Mouse (Mus musculus) heart, embryonic 12.5 days (tissue): Measurements from ENCODE around the gene Exosc5. TPM values are rescaled to one million over a fixed set of nuclear protein-coding genes. Genes with fewer than 3 reads are reported as not detected.
A peak's percentile ranks its signal among the peaks of the same experiment; 100 is the strongest.

Experiments
- ATAC-seq: fragments of 200-750 bp; cut with Nextera tagmentation; 2 replicates; pipeline ENCODE4 v1.8.0; 2017; ENCODE audit warnings: moderate TSS enrichment, moderate library complexity; ENCODE audit not compliant: insufficient number of reproducible peaks, low FRiP score
- H3K27ac ChIP-seq: fragments of 300-500 bp; sonication (generic); 2 replicates; pipeline ENCODE4 v1.5.1; 2016; ENCODE audit warnings: mild to moderate bottlenecking, moderate library complexity; ENCODE audit not compliant: poor library complexity, severe bottlenecking
- H3K27me3 ChIP-seq: fragments of 300-500 bp; sonication (generic); replicated peaks from 2 replicates; pipeline ENCODE4 v1.6.1; 2016; ENCODE audit warnings: mild to moderate bottlenecking, moderate library complexity
- H3K36me3 ChIP-seq: fragments of 300-500 bp; sonication (generic); 2 replicates; pipeline ENCODE4 v1.6.1; 2016; ENCODE audit warnings: mild to moderate bottlenecking, moderate library complexity
- H3K4me1 ChIP-seq: fragments of 300-500 bp; sonication (generic); replicated peaks from 2 replicates; pipeline ENCODE4 v1.6.1; 2016; ENCODE audit warnings: mild to moderate bottlenecking
- H3K4me2 ChIP-seq: fragments of 300-500 bp; sonication (generic); 2 replicates; pipeline ENCODE4 v1.6.1; 2016; ENCODE audit warnings: mild to moderate bottlenecking, moderate library complexity
- H3K4me3 ChIP-seq: fragments of 300-500 bp; sonication (generic); 2 replicates; pipeline ENCODE4 v1.5.1; 2016; ENCODE audit warnings: mild to moderate bottlenecking
- H3K9ac ChIP-seq: fragments of 300-500 bp; sonication (generic); 2 replicates; pipeline ENCODE4 v1.6.1; 2016; ENCODE audit warnings: mild to moderate bottlenecking, moderate library complexity
- H3K9me3 ChIP-seq: fragments of 300-500 bp; sonication (generic); replicated peaks from 2 replicates; pipeline ENCODE4 v1.6.1; 2016; ENCODE audit warnings: mild to moderate bottlenecking, moderate library complexity
- WGBS: fragments of 180-500 bp; shearing (Covaris S2); methylation state at CpG from one replicate; pipeline ENCODE4 v1.1.7; 2016; 5-methylcytosine and 5-hydroxymethylcytosine counted together
- polyA plus RNA-seq: library from polyadenylated mRNA; unstranded; fragments of >200 nt; fragmentation: Nextera tagmentation; extraction: Ambion mirVana; gene quantifications from 2 replicates; pipeline ENCODE4 v1.2.1, GENCODE M21; 2016

Exosc5 gene
- polyA plus RNA-seq, 1 experiment from 2014 or later, result 37.2 TPM

- H3K36me3 ChIP-seq, result peaks cover 61% of the 10 kb centered on the region
- no peak overlapping the region for H3K4me3 ChIP-seq
- no peak overlapping the region for H3K4me2 ChIP-seq
- H3K27ac ChIP-seq, result no peak overlapping the region
- no peaks in the 10 kb centered on the region for H3K9me3 ChIP-seq
- ATAC-seq, result 0 out of 2 replicates have a peak, but pooled peaks have one; percentile 20
- no peaks in the 10 kb centered on the region for H3K27me3 ChIP-seq
- 57% methylated on average over 10 of the region's 10 CpGs for WGBS
- no peak overlapping the region for H3K9ac ChIP-seq
- peaks cover 14% of the 10 kb centered on the region for H3K4me1 ChIP-seq
Observed at GRCm38 (mm10) chr7:25719761-25720610, 61.0 kb downstream of the Exosc5 start.

GRCm38 (mm10) chr7:25720760-25721159, 61.8 kb downstream of the Exosc5 start:
- Histone ChIP-seq H3K27ac (no peak overlapping the region), H3K4me3 (no peak overlapping the region), H3K4me1 (peaks cover 14% of the 10 kb centered on the region), H3K4me2 (no peak overlapping the region), H3K9me3 (no peaks in the 10 kb centered on the region), H3K9ac (no peak overlapping the region), H3K36me3 (peaks cover 61% of the 10 kb centered on the region), H3K27me3 (no peaks in the 10 kb centered on the region)
- 88% methylated on average over 5 of the region's 5 CpGs for WGBS
- no peak for ATAC-seq

Other genes starting within 250 kb of the Exosc5 start
- gene Cxcl17, start 246.3 kb upstream of the Exosc5 start, polyA plus RNA-seq, result not detected in 2 replicates
- gene Ceacam1, start 181.6 kb upstream of the Exosc5 start, polyA plus RNA-seq, result 2.1 and 2.4 TPM in 2 replicates
- 0.10 TPM in 1 of 2 replicates, not detected in the other for gene Ceacam2, start 119.3 kb upstream of the Exosc5 start, polyA plus RNA-seq
- gene Erich4, start 43.3 kb upstream of the Exosc5 start, polyA plus RNA-seq, result not detected in 2 replicates
- gene Dmac2, start 39.8 kb upstream of the Exosc5 start, polyA plus RNA-seq, result 55.3 and 56.2 TPM in 2 replicates
- gene B3gnt8, start 32.5 kb upstream of the Exosc5 start, polyA plus RNA-seq, result 6.2 and 7.1 TPM in 2 replicates
- gene Bckdha, start 183 bp upstream of the Exosc5 start, polyA plus RNA-seq, result 48.1 and 52.9 TPM in 2 replicates
- gene Tmem91, start 16.0 kb downstream of the Exosc5 start, polyA plus RNA-seq, result 0.86 and 1.1 TPM in 2 replicates
- 22.8 and 25.9 TPM in 2 replicates for gene B9d2, start 21.6 kb downstream of the Exosc5 start, polyA plus RNA-seq
- 5.1 and 5.6 TPM in 2 replicates for gene Tgfb1, start 27.8 kb downstream of the Exosc5 start, polyA plus RNA-seq
- 24.6 and 25.9 TPM in 2 replicates for gene Ccdc97, start 59.9 kb downstream of the Exosc5 start, polyA plus RNA-seq
- gene Hnrnpul1, start 95.6 kb downstream of the Exosc5 start, polyA plus RNA-seq, result 57.0 and 60.9 TPM in 2 replicates
- gene Axl, start 129.5 kb downstream of the Exosc5 start, polyA plus RNA-seq, result 60.6 and 61.8 TPM in 2 replicates
- gene Cyp2s1, start 157.7 kb downstream of the Exosc5 start, polyA plus RNA-seq, result 2.7 and 3.1 TPM in 2 replicates
- not detected in 2 replicates for gene Cyp2b10, start 238.5 kb downstream of the Exosc5 start, polyA plus RNA-seq